Mouse (Mus musculus): ENCODE measurements at regions not wholly inside any gene's neighbourhood (a gene's known extent, or its start where the extent isn't known, plus 50 kb on each side); places are given as distances from the start of the nearest gene placed in this dataset.

DNA sequence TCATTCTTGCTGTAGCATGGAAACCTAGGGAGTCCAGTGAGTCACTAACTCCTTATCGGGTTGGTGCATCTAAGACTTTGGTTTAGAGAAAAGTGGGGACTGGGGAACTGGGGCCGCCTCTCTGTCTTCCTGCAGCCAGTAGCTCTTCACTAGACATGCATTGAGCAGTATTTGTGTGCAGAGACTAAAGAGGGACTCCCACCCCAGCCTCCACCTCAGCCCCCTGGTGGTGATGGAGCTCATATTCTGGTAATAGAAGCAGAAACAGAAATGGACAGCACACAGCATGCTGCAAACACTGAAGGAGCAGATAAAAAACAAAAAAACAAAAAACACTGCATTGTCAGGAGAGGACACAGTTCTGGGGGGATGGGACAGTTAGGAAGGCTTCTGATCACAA lies 73.3 kb upstream of the Mgme1 start:
- intact Hi-C loops (cut with DNase I): no loop called here
- DNase-seq: peak; percentile 53

DNA sequence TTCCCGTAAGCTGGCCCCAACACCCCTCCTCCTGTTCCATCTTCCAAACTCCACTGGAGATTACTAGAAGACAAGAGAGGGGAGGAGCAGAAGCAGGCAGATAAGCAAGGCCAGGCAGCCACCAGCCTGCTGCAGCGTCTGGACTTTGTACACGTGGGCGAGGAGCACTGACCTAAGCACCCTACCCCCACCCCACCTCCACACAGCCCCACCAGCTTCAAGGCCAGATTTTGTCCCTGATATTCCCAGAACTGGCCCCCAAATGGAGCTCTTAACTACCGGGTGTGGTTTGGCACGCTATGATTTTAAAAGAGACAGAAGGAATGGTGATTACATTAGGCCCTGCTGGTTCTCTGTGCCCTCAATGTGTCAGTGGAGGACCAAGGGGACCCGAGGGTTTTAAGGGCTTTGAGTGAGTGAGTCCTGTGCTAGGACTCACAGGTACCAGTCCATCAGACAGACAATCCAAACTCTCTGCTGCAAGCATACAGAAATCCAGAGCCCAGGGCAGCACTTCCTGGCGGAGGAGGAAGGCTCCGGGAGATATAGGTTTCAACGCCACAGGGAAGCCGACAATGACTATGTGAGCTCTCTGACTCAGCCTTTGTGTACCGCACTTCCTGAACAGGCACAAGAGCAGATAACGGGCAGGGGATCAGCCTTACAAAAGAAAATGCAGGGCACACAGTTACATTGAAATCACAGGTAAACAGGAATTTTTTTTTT lies 72.0 kb upstream of the Mgme1 start:
- no peak for DNase-seq
- intact Hi-C loops (cut with DNase I): no loop called here
